Mouse (Mus musculus) embryonic fibroblast, embryonic 13.5 days (primary cell): Measurements from ENCODE around the gene Vps36. TPM values are rescaled to one million over a fixed set of nuclear protein-coding genes. Genes with fewer than 3 reads are reported as not detected.

Experiments used
- H3K27ac ChIP-seq: 2 replicates; pipeline ENCODE4 v1.5.1; 2012; ENCODE audit warnings: low read length, control low read depth, inconsistent platforms; ENCODE audit not compliant: insufficient read depth
- H3K4me1 ChIP-seq: 2 replicates; pipeline ENCODE4 v1.6.1; 2011; ENCODE audit warnings: low read length; ENCODE audit not compliant: control insufficient read depth, insufficient read depth
- H3K4me3 ChIP-seq: 2 replicates; pipeline ENCODE4 v1.5.1; 2011; ENCODE audit warnings: mild to moderate bottlenecking, control low read depth, low read length; ENCODE audit not compliant: insufficient read depth
- CTCF ChIP-seq: IDR thresholded peaks from 2 replicates; pipeline ENCODE4 v1.5.1; 2011; ENCODE audit warnings: mild to moderate bottlenecking, control low read depth, low read length, moderate library complexity, borderline replicate concordance; ENCODE audit not compliant: insufficient read depth
- POLR2A ChIP-seq: IDR thresholded peaks from 2 replicates; pipeline ENCODE4 v1.6.1; 2011; ENCODE audit warnings: low read depth, mild to moderate bottlenecking, control low read depth, low read length, moderate library complexity
- polyA plus RNA-seq: library from polyadenylated mRNA; stranded (reverse); fragments of >200 nt; gene quantifications from 2 replicates; pipeline ENCODE4 v1.2.4, GENCODE M21; 2011; ENCODE audit warnings: low read depth; ENCODE audit not compliant: missing spikeins, insufficient read length

Vps36 gene
- polyA plus RNA-seq, 1 experiment: 29.0 TPM

- Histone ChIP-seq H3K4me3 (no peak overlapping the region), H3K4me1 (0 out of 2 replicates have a peak, but pooled peaks cover 3% of the 10 kb centered on the region), H3K27ac (no peak overlapping the region)
- TF ChIP-seq CTCF: no peak
- no peak for TF ChIP-seq POLR2A
Observed at GRCm38 (mm10) chr8:22258946-22259450, 66.4 kb downstream of the Vps36 start.

- Histone ChIP-seq H3K4me1 (0 out of 2 replicates have a peak, but pooled peaks cover 3% of the 10 kb centered on the region), H3K27ac (no peak overlapping the region), H3K4me3 (no peak overlapping the region)
- no peak for TF ChIP-seq POLR2A
- no peak for TF ChIP-seq CTCF
Observed at GRCm38 (mm10) chr8:22259531-22259930, 66.9 kb downstream of the Vps36 start.

- TF ChIP-seq CTCF (no peak), POLR2A (no peak)
- Histone ChIP-seq H3K27ac (no peak overlapping the region), H3K4me3 (no peak overlapping the region), H3K4me1 (0 out of 2 replicates have a peak, but pooled peaks cover 3% of the 10 kb centered on the region)
Observed at GRCm38 (mm10) chr8:22260091-22260722, 67.6 kb downstream of the Vps36 start.

GRCm38 (mm10) chr8:22262267-22262666 is 69.7 kb downstream of the Vps36 start:
- Histone ChIP-seq H3K4me1 (0 out of 2 replicates have a peak, but pooled peaks cover 3% of the 10 kb centered on the region), H3K4me3 (no peak overlapping the region), H3K27ac (no peak overlapping the region)
- TF ChIP-seq POLR2A: no peak
- TF ChIP-seq CTCF: no peak

GRCm38 (mm10) chr8:22264292-22264691 is 71.7 kb downstream of the Vps36 start:
- H3K27ac ChIP-seq: peak overlapping the region; percentile 73
- H3K4me1 ChIP-seq: 0 out of 2 replicates have a peak, but pooled peaks cover 3% of the 10 kb centered on the region
- no peak overlapping the region for H3K4me3 ChIP-seq
- TF ChIP-seq POLR2A (no peak), CTCF (no peak)

- no peak overlapping the region for H3K4me3 ChIP-seq
- H3K4me1 ChIP-seq: 0 out of 2 replicates have a peak, but pooled peaks cover 3% of the 10 kb centered on the region
- H3K27ac ChIP-seq: peak overlapping the region; percentile 73
- TF ChIP-seq POLR2A (no peak), CTCF (no peak)
Observed at GRCm38 (mm10) chr8:22264787-22265186, 72.2 kb downstream of the Vps36 start.

GRCm38 (mm10) chr8:22265194-22265593 is 72.6 kb downstream of the Vps36 start:
- TF ChIP-seq CTCF: no peak
- no peak for TF ChIP-seq POLR2A
- Histone ChIP-seq H3K4me3 (no peak overlapping the region), H3K4me1 (no peaks in the 10 kb centered on the region), H3K27ac (peak overlapping the region; percentile 95)

GRCm38 (mm10) chr8:22266809-22267208 is 74.2 kb downstream of the Vps36 start:
- TF ChIP-seq CTCF (no peak), POLR2A (no peak)
- H3K27ac ChIP-seq: no peak overlapping the region
- no peaks in the 10 kb centered on the region for H3K4me1 ChIP-seq
- no peak overlapping the region for H3K4me3 ChIP-seq

Other genes with a start within 250 kb of the Vps36 start
- gene Defb13, start 246.0 kb upstream of the Vps36 start, polyA plus RNA-seq: not detected in 2 replicates
- not detected in 2 replicates for gene Fam90a1a, start 234.1 kb upstream of the Vps36 start, polyA plus RNA-seq
- not detected in 2 replicates for gene Ccdc70, start 223.0 kb upstream of the Vps36 start, polyA plus RNA-seq
- gene Atp7b, start 132.5 kb upstream of the Vps36 start, polyA plus RNA-seq: not detected in 2 replicates
- gene Alg11, start 132.1 kb upstream of the Vps36 start, polyA plus RNA-seq: 33.8 and 34.8 TPM in 2 replicates
- gene Nek5, start 67.8 kb upstream of the Vps36 start, polyA plus RNA-seq: not detected in 2 replicates
- 3.7 and 4.3 TPM in 2 replicates for gene Nek3, start 26.4 kb upstream of the Vps36 start, polyA plus RNA-seq
- 57.2 and 63.5 TPM in 2 replicates for gene Ckap2, start 7.0 kb upstream of the Vps36 start, polyA plus RNA-seq
- 1.3 and 1.6 TPM in 2 replicates for gene Thsd1, start 34.5 kb downstream of the Vps36 start, polyA plus RNA-seq
- not detected in 2 replicates for gene Tpte, start 90.6 kb downstream of the Vps36 start, polyA plus RNA-seq
- gene Slc25a15, start 205.8 kb downstream of the Vps36 start, polyA plus RNA-seq: 7.5 and 10.2 TPM in 2 replicates
- 21.7 and 22.1 TPM in 2 replicates for gene Mrps31, start 218.6 kb downstream of the Vps36 start, polyA plus RNA-seq